Mouse (Mus musculus) kidney, embryonic 15.5 days (tissue): Measurements from ENCODE around the gene Plekhj1. TPM values are rescaled to one million over a fixed set of nuclear protein-coding genes. Genes with fewer than 3 reads are reported as not detected.

ENCODE experiments used
- ATAC-seq: fragments of 200-750 bp; cut with Nextera tagmentation; replicated peaks from 2 replicates; pipeline ENCODE4 v1.8.0; 2017; ENCODE audit warnings: moderate TSS enrichment; ENCODE audit not compliant: low FRiP score
- H3K27ac ChIP-seq: fragments of 300-500 bp; sonication (generic); 2 replicates; pipeline ENCODE4 v1.5.1; 2015; ENCODE audit warnings: mild to moderate bottlenecking, inconsistent platforms
- H3K27me3 ChIP-seq: fragments of 300-500 bp; sonication (generic); 2 replicates; pipeline ENCODE4 v1.6.1; 2015; ENCODE audit warnings: inconsistent platforms
- H3K36me3 ChIP-seq: fragments of 300-500 bp; sonication (generic); 2 replicates; pipeline ENCODE4 v1.6.1; 2015; ENCODE audit warnings: inconsistent platforms
- H3K4me1 ChIP-seq: fragments of 300-500 bp; sonication (generic); 2 replicates; pipeline ENCODE4 v1.6.1; 2015; ENCODE audit warnings: inconsistent platforms
- H3K4me2 ChIP-seq: fragments of 300-500 bp; sonication (generic); 2 replicates; pipeline ENCODE4 v1.6.1; 2015; ENCODE audit warnings: moderate library complexity, mild to moderate bottlenecking, inconsistent platforms
- H3K4me3 ChIP-seq: fragments of 300-500 bp; sonication (generic); replicated peaks from 2 replicates; pipeline ENCODE4 v1.5.1; 2015; ENCODE audit warnings: mild to moderate bottlenecking, inconsistent platforms
- H3K9ac ChIP-seq: fragments of 300-500 bp; sonication (generic); 2 replicates; pipeline ENCODE4 v1.6.1; 2015; ENCODE audit warnings: mild to moderate bottlenecking, inconsistent platforms
- H3K9me3 ChIP-seq: fragments of 300-500 bp; sonication (generic); replicated peaks from 2 replicates; pipeline ENCODE4 v1.6.1; 2016; ENCODE audit warnings: inconsistent platforms
- WGBS: fragments of 180-500 bp; shearing (Covaris S2); methylation state at CpG from one replicate; pipeline ENCODE4 v1.1.7; 2015; ENCODE audit warnings: mixed read lengths; 5-methylcytosine and 5-hydroxymethylcytosine counted together
- polyA plus RNA-seq: library from polyadenylated mRNA; unstranded; fragments of >200 nt; fragmentation: Nextera tagmentation; extraction: Ambion mirVana; gene quantifications from 2 replicates; pipeline ENCODE4 v1.2.1, GENCODE M21; 2015

The Plekhj1 gene
- polyA plus RNA-seq, 1 experiment from 2014 or later, result 126 TPM

DNA sequence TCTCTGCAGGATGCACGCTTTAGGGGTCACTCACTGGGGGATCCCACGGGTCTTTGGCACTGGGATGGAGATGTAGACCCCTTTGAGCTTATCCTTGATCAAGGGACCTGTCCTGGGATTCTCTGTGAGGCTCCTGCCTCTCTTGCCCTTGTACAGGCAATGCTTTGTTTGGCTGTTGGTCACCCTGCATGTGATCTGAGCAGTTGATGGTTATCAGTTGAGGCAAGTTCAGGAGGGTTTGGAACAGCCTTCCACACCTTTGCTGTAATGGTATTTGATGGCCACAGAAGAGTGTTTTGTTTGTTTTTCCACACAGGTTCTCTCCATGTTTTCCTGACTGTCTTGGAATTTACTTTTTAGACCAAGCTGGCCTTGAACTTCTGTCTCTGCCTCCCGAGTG, 36.6 kb downstream of the Plekhj1 start:
- 56% methylated on average over 3 of the region's 3 CpGs for WGBS
- Histone ChIP-seq H3K4me2 (no peak overlapping the region), H3K4me3 (no peak overlapping the region), H3K27me3 (no peaks in the 10 kb centered on the region), H3K9me3 (no peaks in the 10 kb centered on the region), H3K27ac (no peak overlapping the region), H3K9ac (no peak overlapping the region), H3K4me1 (peaks cover 46% of the 10 kb centered on the region), H3K36me3 (peaks cover 20% of the 10 kb centered on the region)
- ATAC-seq, result no peak

DNA sequence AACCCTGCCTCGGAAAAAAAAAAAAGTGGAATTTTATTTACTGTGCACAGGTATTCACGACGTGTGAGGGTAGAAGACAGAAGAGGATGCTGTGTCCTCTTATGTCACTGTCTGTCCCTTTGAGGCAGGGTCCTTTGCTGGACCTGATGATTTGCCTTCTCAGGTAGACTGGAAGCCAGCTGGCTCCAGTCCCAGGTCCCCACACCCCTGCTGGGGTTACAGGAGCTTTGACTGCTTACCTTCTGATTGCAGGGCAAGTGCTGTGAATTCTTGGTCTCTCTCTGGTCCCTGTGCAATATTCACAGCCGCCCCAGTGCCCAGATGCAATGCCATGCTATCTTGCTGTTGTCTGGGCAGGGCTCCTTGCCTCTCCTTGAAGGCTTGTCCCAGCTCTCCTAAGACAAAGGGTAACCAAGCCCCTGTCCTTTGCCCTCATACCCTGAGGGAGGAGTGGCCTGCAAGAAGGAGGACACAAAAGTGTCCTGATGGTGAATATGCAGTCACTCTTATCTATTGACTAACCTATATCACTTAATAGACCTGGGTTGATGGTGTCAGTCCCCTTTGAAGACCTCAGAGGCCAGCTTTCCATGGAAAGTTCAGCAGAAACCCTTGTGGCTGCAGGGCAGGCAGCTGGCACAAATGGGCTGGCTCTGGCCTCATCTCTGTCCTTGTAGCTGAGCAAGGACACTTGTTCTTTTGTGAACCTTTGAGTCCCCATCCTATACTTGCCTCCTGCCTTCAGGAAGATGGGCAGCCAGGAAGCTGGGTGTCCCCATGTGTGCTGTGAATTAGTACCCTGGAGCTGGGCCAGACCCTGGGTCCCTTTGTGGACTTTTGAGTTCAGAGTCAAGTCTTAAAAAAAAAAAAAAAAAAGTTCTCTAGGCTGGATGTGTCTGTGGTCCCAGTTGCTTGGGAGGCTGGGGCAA, 37.6 kb downstream of the Plekhj1 start:
- H3K4me3 ChIP-seq, result no peak overlapping the region
- no peak overlapping the region for H3K4me2 ChIP-seq
- no peak for ATAC-seq
- H3K27ac ChIP-seq, result no peak overlapping the region
- peaks cover 51% of the 10 kb centered on the region for H3K4me1 ChIP-seq
- peaks cover 10% of the 10 kb centered on the region for H3K36me3 ChIP-seq
- no peak overlapping the region for H3K9ac ChIP-seq
- H3K9me3 ChIP-seq, result no peaks in the 10 kb centered on the region
- 85% methylated on average over 4 of the region's 4 CpGs for WGBS
- H3K27me3 ChIP-seq, result no peaks in the 10 kb centered on the region

DNA sequence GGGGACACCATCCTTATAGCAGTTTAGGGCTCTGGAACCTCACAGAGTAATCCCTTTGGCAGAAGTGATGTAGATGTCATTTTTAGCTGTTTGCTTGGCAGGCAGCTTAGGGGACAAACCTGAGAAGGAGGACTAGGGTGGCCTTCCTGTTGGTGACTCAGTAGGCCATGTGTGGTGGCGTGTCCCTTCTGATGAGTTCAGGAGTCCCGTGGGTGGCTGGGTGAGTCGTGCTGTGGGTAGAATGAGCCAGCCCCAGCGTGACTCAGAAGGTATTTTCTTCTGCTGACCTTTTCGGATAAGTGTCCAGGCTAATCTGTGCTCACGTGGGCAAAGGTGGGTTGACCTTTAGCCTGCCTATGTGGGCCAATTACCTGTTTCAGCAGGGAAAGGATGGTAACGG, 39.8 kb downstream of the Plekhj1 start:
- 78% methylated on average over 7 of the region's 7 CpGs for WGBS

DNA sequence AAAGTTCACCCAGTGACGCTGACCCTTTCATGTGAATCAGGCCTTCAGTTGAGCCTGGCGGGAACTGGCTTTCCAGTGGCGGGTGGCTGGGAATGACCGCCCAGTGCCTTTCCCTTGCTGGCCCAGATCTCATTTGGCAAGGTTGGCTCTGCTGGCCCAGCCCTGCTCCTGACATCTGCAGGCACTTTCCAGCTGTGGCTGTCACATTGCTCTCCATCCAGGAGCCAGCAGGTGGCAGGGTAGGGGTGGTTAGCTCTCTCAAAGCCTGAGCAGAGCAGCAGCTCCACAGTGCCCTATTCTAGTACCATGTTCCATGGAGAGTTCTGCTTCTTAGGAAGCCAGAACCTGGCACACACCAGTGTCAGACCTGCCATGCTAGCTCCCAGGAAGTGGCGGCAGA, 40.7 kb downstream of the Plekhj1 start:
- Histone ChIP-seq H3K4me3 (0 out of 2 replicates have a peak overlapping the region, but pooled peaks have one; percentile 4), H3K27me3 (no peaks in the 10 kb centered on the region), H3K27ac (no peak overlapping the region), H3K9me3 (no peaks in the 10 kb centered on the region), H3K4me2 (peak overlapping the region; percentile 87; the same call in 1 of the 2 replicates), H3K9ac (no peak overlapping the region), H3K36me3 (no peaks in the 10 kb centered on the region), H3K4me1 (peaks cover 59% of the 10 kb centered on the region)
- ATAC-seq, result no peak; the same call in 1 of the 2 replicates
- 37% methylated on average over 5 of the region's 5 CpGs for WGBS

More for the DNA sequence above, 39.8 kb downstream of the Plekhj1 start:
- Histone ChIP-seq H3K4me2 (no peak overlapping the region), H3K36me3 (no peaks in the 10 kb centered on the region), H3K9ac (no peak overlapping the region), H3K4me1 (peaks cover 58% of the 10 kb centered on the region), H3K4me3 (no peak overlapping the region), H3K27ac (no peak overlapping the region), H3K9me3 (no peaks in the 10 kb centered on the region), H3K27me3 (no peaks in the 10 kb centered on the region)
- no peak for ATAC-seq

DNA sequence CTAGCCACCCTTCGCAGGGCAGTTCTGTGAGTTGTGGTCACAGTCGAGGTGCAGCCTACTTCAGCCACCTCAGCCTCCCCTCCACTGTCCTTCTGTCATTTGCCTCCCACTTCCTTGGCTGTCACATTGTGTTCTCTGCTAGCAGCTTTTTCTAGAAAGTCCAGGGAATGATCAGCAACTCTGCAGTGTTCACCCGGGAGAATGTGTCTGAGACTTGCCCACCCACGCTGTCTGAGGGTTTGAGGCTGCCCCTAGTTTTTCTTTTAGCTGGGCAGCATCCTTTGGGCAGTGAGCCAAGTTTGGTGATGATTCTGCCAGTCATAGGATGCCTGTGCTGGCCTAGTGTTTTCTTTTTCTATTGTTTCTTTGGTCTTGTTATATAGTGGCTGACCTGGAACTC, 41.5 kb downstream of the Plekhj1 start:
- Histone ChIP-seq H3K27ac (0 out of 2 replicates have a peak overlapping the region, but pooled peaks have one; percentile 1), H3K4me3 (peak overlapping the region; percentile 65), H3K9ac (peak overlapping the region; percentile 98; the same call in 1 of the 2 replicates), H3K36me3 (no peaks in the 10 kb centered on the region), H3K4me2 (peak overlapping the region; percentile 87), H3K9me3 (no peaks in the 10 kb centered on the region), H3K27me3 (no peaks in the 10 kb centered on the region), H3K4me1 (peaks cover 67% of the 10 kb centered on the region)
- WGBS, result 52% methylated on average over 4 of the region's 4 CpGs
- no peak for ATAC-seq

DNA sequence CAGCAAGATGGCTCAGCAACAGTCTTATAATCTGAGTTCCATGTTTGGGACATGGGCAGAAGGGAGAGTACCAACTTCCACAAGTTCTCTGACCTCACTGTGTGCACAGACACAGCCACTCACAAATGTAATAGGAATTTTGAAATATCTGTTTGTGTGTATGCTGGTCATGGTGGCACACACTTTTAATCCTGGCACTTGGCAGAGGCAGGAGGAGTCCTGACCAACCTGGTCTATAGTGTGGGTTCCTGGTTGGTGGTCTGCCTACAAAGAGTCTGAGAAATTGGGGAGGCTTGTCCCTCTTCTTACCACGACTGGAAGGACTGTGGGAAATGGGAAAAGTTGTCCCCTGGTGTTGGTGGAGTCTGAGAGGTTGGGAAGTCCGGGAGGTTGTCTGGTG, 41.9 kb downstream of the Plekhj1 start:
- Histone ChIP-seq H3K27ac (0 out of 2 replicates have a peak overlapping the region, but pooled peaks have one; percentile 1), H3K4me3 (peak overlapping the region; percentile 65), H3K9ac (peak overlapping the region; percentile 98), H3K36me3 (no peaks in the 10 kb centered on the region), H3K4me2 (peak overlapping the region; percentile 87), H3K4me1 (peaks cover 68% of the 10 kb centered on the region), H3K9me3 (no peaks in the 10 kb centered on the region), H3K27me3 (no peaks in the 10 kb centered on the region)
- ATAC-seq, result no peak
- WGBS, result 65% methylated on average over 2 of the region's 2 CpGs

DNA sequence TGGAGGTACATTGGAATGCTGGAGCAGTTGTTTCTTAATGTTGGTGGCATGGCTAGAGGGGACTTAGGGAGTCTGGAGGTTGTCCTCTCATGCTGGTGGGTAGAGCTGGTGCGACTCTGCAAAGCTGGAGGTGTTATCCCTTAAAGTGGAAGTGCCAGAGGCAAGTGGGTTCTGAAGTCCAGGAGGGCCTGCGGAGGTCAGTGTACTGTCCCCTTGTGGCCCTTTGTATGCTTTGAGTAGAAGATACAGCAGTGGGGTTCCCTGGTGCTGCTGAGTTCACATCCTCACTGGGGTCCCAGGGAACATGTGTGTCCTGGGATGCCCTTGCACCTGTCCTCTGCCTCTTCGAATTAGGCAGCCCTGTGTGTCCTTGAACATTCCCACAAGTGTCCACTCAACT, 42.3 kb downstream of the Plekhj1 start:
- H3K36me3 ChIP-seq, result no peaks in the 10 kb centered on the region
- peak overlapping the region; percentile 98 for H3K9ac ChIP-seq
- 0 out of 2 replicates have a peak overlapping the region, but pooled peaks have one; percentile 1 for H3K27ac ChIP-seq
- WGBS, result 28% methylated on average over 3 of the region's 3 CpGs
- no peaks in the 10 kb centered on the region for H3K9me3 ChIP-seq
- peaks cover 68% of the 10 kb centered on the region for H3K4me1 ChIP-seq
- ATAC-seq, result no peak
- peak overlapping the region; percentile 87 for H3K4me2 ChIP-seq
- H3K4me3 ChIP-seq, result peak overlapping the region; percentile 65
- H3K27me3 ChIP-seq, result no peaks in the 10 kb centered on the region

DNA sequence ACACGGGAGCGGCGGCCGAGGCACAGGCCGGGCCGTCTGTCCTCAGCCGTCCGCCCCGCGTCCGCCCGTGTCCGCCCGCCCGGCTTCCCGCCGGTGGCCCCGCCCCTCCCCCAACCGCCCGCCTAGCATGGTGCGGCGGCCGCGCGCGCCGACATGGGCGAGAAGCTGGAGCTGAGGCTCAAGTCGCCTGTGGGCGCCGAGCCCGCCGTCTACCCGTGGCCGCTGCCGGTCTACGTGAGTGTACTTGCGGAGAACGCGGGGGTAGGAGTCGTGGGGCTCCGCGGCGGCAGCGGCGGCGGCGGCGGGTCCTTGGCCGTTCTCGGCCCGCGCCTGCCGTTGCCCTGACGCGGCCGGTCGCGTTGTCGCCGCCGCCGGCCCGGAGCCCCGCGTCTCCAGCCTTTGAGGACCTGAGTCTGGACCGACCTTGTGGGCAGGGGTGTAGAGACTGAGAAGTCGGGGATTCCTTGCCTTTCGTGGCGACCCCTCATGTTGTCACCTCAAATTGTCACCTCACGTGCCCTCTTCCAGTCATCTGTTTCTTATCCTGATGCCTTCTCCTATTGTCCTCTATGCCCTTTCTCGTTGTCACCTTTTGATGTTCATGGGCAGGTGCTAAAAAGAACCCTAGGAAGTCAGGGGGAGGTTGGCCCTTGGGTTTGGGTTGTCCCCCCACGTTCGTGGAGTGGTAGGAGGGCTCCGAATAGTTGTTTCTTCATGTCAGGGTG, 43.0 kb downstream of the Plekhj1 start:
- Histone ChIP-seq H3K9ac (peak overlapping the region; percentile 98), H3K4me1 (peaks cover 62% of the 10 kb centered on the region), H3K27me3 (no peaks in the 10 kb centered on the region), H3K4me3 (peak overlapping the region; percentile 65), H3K36me3 (no peaks in the 10 kb centered on the region), H3K9me3 (no peaks in the 10 kb centered on the region), H3K4me2 (peak overlapping the region; percentile 87), H3K27ac (peak overlapping the region; percentile 85)
- under 1% methylated on average over 75 of the region's 75 CpGs for WGBS
- ATAC-seq, result no peak

DNA sequence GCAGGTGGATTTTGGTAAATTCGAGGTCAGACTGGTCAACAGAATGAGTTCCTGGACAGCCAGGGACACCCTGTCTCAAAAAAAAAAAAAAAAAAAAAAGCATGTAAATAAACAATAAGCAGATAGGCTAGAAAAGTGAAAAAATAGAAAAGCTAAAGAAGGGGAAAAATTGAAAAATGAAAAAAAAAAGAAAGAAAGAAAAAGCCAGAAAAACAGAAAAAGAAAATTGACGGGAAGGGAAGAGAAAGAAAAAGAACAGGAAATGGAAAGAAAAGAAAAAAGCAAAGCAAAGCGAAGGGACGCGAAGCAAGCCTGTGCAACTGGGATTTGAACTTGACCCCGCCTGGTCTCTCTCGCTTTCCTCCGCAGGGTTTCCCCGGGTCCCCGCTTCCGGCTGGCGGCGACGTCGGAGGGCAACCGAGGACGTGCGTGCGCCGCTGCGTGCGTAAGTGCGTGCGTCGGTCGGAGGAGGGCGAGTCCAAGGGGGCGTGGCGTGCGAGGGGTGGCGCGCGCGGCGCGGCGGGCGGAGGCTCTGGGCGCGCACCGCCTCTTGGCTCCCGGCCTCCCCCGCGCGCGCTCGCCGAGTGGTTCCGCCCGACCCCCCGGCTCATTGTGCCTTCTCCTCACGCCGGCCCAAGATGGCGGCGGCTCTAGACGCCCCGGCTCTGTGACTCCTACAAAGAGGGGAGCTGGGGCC, 43.7 kb downstream of the Plekhj1 start, which contains the start of gene Dot1l:
Gene Dot1l (plus strand): TSS at position 613 of the 697 bp plus-strand sequence.
- 1% methylated on average over 43 of the region's 57 CpGs for WGBS
- Histone ChIP-seq H3K4me1 (peaks cover 58% of the 10 kb centered on the region), H3K36me3 (no peaks in the 10 kb centered on the region), H3K4me2 (peak within 1 kb of the TSS; percentile 87), H3K9ac (peak within 1 kb of the TSS; percentile 98), H3K4me3 (peak within 1 kb of the TSS; percentile 65), H3K27me3 (no peaks in the 10 kb centered on the region), H3K9me3 (no peaks in the 10 kb centered on the region), H3K27ac (peak within 1 kb of the TSS; percentile 85)
- peak; percentile 91 for ATAC-seq

DNA sequence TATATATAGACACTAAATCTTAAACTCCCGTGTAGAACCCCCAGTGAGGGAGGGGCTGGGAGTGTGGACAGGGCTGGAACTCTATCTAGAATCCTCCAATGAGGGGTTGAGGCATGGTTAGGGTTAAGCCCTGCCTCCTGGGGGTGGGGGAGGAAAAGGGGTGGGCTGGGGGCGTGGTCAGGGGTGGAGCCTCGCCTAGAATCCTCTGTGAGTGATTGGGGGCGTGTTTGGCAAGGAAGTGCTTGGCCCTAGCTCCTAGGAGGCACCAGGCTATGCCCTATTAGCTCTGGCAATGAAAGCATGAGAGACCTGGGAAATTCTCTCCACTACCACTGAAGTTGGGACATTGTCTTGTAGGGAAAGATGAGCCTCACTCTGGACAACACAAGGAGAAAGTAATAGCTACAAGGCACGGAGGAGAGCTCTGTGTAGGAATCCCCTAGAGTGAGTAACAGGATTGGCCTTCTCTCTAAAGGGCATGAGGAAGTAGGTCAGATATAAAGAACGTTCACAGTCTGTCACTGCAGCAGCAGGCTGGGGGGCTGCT, 46.3 kb downstream of the Plekhj1 start:
- peak overlapping the region; percentile 26 for H3K4me3 ChIP-seq
- peaks cover 46% of the 10 kb centered on the region for H3K4me1 ChIP-seq
- WGBS, result 3% methylated on average over 6 of the region's 6 CpGs
- H3K9ac ChIP-seq, result no peak overlapping the region
- H3K36me3 ChIP-seq, result no peaks in the 10 kb centered on the region
- H3K9me3 ChIP-seq, result no peaks in the 10 kb centered on the region
- H3K27ac ChIP-seq, result peak overlapping the region; percentile 78
- H3K4me2 ChIP-seq, result peak overlapping the region; percentile 57
- peak; percentile 73 for ATAC-seq
- H3K27me3 ChIP-seq, result no peaks in the 10 kb centered on the region

DNA sequence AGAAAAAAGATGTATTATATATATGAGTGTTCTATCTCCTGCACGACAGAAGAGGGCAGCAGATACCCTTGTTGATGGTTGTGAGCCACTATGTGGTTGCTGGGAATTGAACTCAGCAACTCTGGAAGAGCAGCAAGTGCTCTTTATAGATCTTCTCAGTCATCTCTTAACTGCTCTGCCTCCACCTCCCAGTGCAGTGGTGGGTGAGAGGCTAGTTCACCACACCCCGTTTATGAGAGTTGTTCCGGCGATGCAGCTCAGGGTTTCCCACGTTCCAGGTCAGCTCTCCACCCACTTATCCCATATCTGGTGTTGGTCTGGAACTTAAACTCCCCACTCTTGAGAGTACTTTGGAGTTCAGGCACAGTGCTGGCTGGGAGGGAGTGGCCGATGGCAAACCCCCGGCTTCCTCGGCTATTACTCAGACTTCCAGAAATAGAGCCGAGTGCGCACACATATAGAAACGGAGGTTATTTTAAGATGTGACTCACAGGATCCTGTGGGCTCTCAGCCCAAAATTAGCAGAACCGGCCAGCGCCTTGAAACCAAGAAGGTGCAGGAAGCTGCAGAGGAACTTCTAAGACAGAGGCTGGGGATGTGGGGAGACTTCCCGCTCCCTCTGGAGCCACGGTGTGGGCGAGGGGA, 47.1 kb downstream of the Plekhj1 start:
- H3K4me1 ChIP-seq, result peaks cover 38% of the 10 kb centered on the region
- ATAC-seq, result no peak
- peak overlapping the region; percentile 26 for H3K4me3 ChIP-seq
- peak overlapping the region; percentile 57 for H3K4me2 ChIP-seq
- H3K9me3 ChIP-seq, result no peaks in the 10 kb centered on the region
- H3K9ac ChIP-seq, result no peak overlapping the region
- 7% methylated on average over 16 of the region's 16 CpGs for WGBS
- H3K27ac ChIP-seq, result peak overlapping the region; percentile 78
- H3K27me3 ChIP-seq, result no peaks in the 10 kb centered on the region
- no peaks in the 10 kb centered on the region for H3K36me3 ChIP-seq
